Mouse (Mus musculus): ENCODE data around the gene Ap2a2. TPM values are rescaled to one million over a fixed set of nuclear protein-coding genes. Genes with fewer than 3 reads are reported as not detected.
"Not testable (repeated sequence)": the region's sequence is repeated elsewhere in the genome, so short reads cannot be mapped to it uniquely, and the experiment has no call there.

The Ap2a2 gene
- total RNA-seq, 2 experiments from 2014 or later: 54.9 to 57.6 TPM

- DNase-seq: no peak
- intact Hi-C loops (cut with DNase I): no loop called here
Measured at GRCm38 (mm10) chr7:141590959-141591358, 29.0 kb downstream of the Ap2a2 start.

GRCm38 (mm10) chr7:141592096-141592495, 30.1 kb downstream of the Ap2a2 start:
- intact Hi-C loops (cut with DNase I): no loop called here
- no peak for DNase-seq

- intact Hi-C loops (cut with DNase I): no loop called here
- no peak for DNase-seq
Measured at GRCm38 (mm10) chr7:141593056-141593455, 31.1 kb downstream of the Ap2a2 start.

- intact Hi-C loops (cut with DNase I): no loop called here
- no peak for DNase-seq
Measured at GRCm38 (mm10) chr7:141596971-141597370, 35.0 kb downstream of the Ap2a2 start.

- intact Hi-C loops (cut with DNase I): no loop called here
- DNase-seq: no peak
Measured at GRCm38 (mm10) chr7:141597563-141597962, 35.6 kb downstream of the Ap2a2 start.

GRCm38 (mm10) chr7:141607717-141608116, 45.7 kb downstream of the Ap2a2 start:
- intact Hi-C loops (cut with DNase I): no loop called here

GRCm38 (mm10) chr7:141609719-141610514, 47.9 kb downstream of the Ap2a2 start:
- DNase-seq: no peak
- intact Hi-C loops (cut with DNase I): no loop called here

More at GRCm38 (mm10) chr7:141607717-141608116, 45.7 kb downstream of the Ap2a2 start:
- no peak for DNase-seq

- DNase-seq: peak; percentile 42 to 60
- intact Hi-C loops (cut with DNase I): loop anchor here (2.0 kb wide), 1 partner anchor 49 kb away; the partner anchor contains the start of gene Ap2a2
Measured at GRCm38 (mm10) chr7:141611711-141612370, 49.9 kb downstream of the Ap2a2 start.

GRCm38 (mm10) chr7:141612371-141612760, 50.4 kb downstream of the Ap2a2 start:
- DNase-seq: peak in 1 of 2 experiments; percentile 7
- intact Hi-C loops (cut with DNase I): loop anchor here (2.0 kb wide), 1 partner anchor 50 kb away; the partner anchor contains the start of gene Ap2a2

GRCm38 (mm10) chr7:141612791-141613190, 50.8 kb downstream of the Ap2a2 start:
- intact Hi-C loops (cut with DNase I): loop anchor here (2.0 kb wide), 1 partner anchor 50 kb away; the partner anchor contains the start of gene Ap2a2
- DNase-seq: peak; percentile 45 to 57

- no peak for DNase-seq
- intact Hi-C loops (cut with DNase I): no loop called here
Measured at GRCm38 (mm10) chr7:141614329-141614832, 52.4 kb downstream of the Ap2a2 start.

- no peak for DNase-seq
- intact Hi-C loops (cut with DNase I): loop anchor here (5.0 kb wide), 1 partner anchor 283 kb away; no protein-coding TSS in a partner anchor
Measured at GRCm38 (mm10) chr7:141624214-141624613, 62.2 kb downstream of the Ap2a2 start.

- no peak for DNase-seq
- intact Hi-C loops (cut with DNase I): no loop called here
Measured at GRCm38 (mm10) chr7:141625120-141625810, 63.3 kb downstream of the Ap2a2 start.

GRCm38 (mm10) chr7:141628018-141628417, 66.0 kb downstream of the Ap2a2 start:
- intact Hi-C loops (cut with DNase I): no loop called here
- DNase-seq: no peak

- intact Hi-C loops (cut with DNase I): no loop called here
Measured at GRCm38 (mm10) chr7:141629241-141629640, 67.3 kb downstream of the Ap2a2 start.

GRCm38 (mm10) chr7:141638077-141638476, 76.1 kb downstream of the Ap2a2 start:
- peak in 1 of 2 experiments; percentile 14 for DNase-seq
- intact Hi-C loops (cut with DNase I): not testable (repeated sequence)

More at GRCm38 (mm10) chr7:141629241-141629640, 67.3 kb downstream of the Ap2a2 start:
- no peak for DNase-seq

- DNase-seq; intact Hi-C loops (cut with DNase I): not testable (repeated sequence)
Measured at GRCm38 (mm10) chr7:141638513-141639334, 76.8 kb downstream of the Ap2a2 start.

- intact Hi-C loops (cut with DNase I): not testable (repeated sequence)
- peak; percentile 11 to 27 for DNase-seq
Measured at GRCm38 (mm10) chr7:141639335-141639890, 77.4 kb downstream of the Ap2a2 start.

- intact Hi-C loops (cut with DNase I): no loop called here
Measured at GRCm38 (mm10) chr7:141642375-141642774, 80.4 kb downstream of the Ap2a2 start.

More at GRCm38 (mm10) chr7:141642375-141642774, 80.4 kb downstream of the Ap2a2 start:
- DNase-seq: no peak
